Mouse (Mus musculus) cortical plate, adult 2 months (tissue): ENCODE data around the gene Olfr945. TPM values are rescaled to one million over a fixed set of nuclear protein-coding genes. Genes with fewer than 3 reads are reported as not detected.

Source experiments
- H3K27ac ChIP-seq: fragments of 200-500 bp; 2 replicates; pipeline ENCODE4 v1.5.1; 2012; ENCODE audit warnings: low read length, control low read depth, inconsistent platforms; ENCODE audit not compliant: insufficient read depth
- H3K4me1 ChIP-seq: fragments of 200-500 bp; 2 replicates; pipeline ENCODE4 v1.6.1; 2011; ENCODE audit warnings: low read length; ENCODE audit not compliant: control insufficient read depth, insufficient read depth
- H3K4me3 ChIP-seq: fragments of 200-500 bp; 2 replicates; pipeline ENCODE4 v1.5.1; 2011; ENCODE audit warnings: mild to moderate bottlenecking, low read length, control low read depth; ENCODE audit not compliant: insufficient read depth
- CTCF ChIP-seq: fragments of 200-500 bp; IDR thresholded peaks from 2 replicates; pipeline ENCODE4 v1.5.1; 2011; ENCODE audit warnings: mild to moderate bottlenecking, control low read depth, low read length; ENCODE audit not compliant: insufficient read depth; ENCODE audit errors: extremely low read depth
- POLR2A ChIP-seq: fragments of 200-500 bp; IDR thresholded peaks from 2 replicates; pipeline ENCODE4 v1.6.1; 2011; ENCODE audit warnings: mild to moderate bottlenecking, low read length, control low read depth; ENCODE audit not compliant: insufficient read depth; ENCODE audit errors: extremely low read depth
- polyA plus RNA-seq: library from polyadenylated mRNA; depleted of rRNA; stranded (reverse); fragments of >200 nt; gene quantifications from 2 replicates; pipeline ENCODE4 v1.2.3, GENCODE M21; 2012; rRNA removed

The Olfr945 gene
- not detected in 2 replicates for polyA plus RNA-seq

GRCm38 (mm10) chr9:39276718-39277117 is at the start of gene Olfr945:
Gene Olfr945 (minus strand): TSS chr9:39276818.
- Histone ChIP-seq H3K4me3 (no peak within 1 kb of the TSS), H3K4me1 (no peaks in the 10 kb centered on the region), H3K27ac (no peak within 1 kb of the TSS)
- TF ChIP-seq POLR2A (no peak), CTCF (no peak)

- H3K4me3 ChIP-seq: no peak within 1 kb of the TSS
- no peaks in the 10 kb centered on the region for H3K4me1 ChIP-seq
- TF ChIP-seq CTCF (no peak), POLR2A (no peak)
- no peak within 1 kb of the TSS for H3K27ac ChIP-seq
Measured at GRCm38 (mm10) chr9:39325945-39326344, 49.3 kb upstream of the Olfr945 start, which contains the start of gene Olfr948. Gene Olfr948 (minus strand): TSS chr9:39326045.

GRCm38 (mm10) chr9:39287136-39287535 is 10.5 kb upstream of the Olfr945 start:
- Histone ChIP-seq H3K27ac (no peak overlapping the region), H3K4me3 (no peak overlapping the region), H3K4me1 (no peaks in the 10 kb centered on the region)
- no peak for TF ChIP-seq POLR2A

GRCm38 (mm10) chr9:39249894-39250293 is 26.7 kb downstream of the Olfr945 start, which contains the start of gene Olfr1537:
Gene Olfr1537 (minus strand): TSS chr9:39249994.
- Histone ChIP-seq H3K27ac (no peak within 1 kb of the TSS), H3K4me1 (no peaks in the 10 kb centered on the region), H3K4me3 (no peak within 1 kb of the TSS)
- TF ChIP-seq POLR2A: no peak
- TF ChIP-seq CTCF: no peak

Other genes with a start within 250 kb of the Olfr945 start
- gene Olfr937, start 211.9 kb downstream of the Olfr945 start, polyA plus RNA-seq: not detected in 2 replicates
- not detected in 2 replicates for gene Olfr938, start 197.9 kb downstream of the Olfr945 start, polyA plus RNA-seq
- not detected in 2 replicates for gene Olfr27, start 148.7 kb downstream of the Olfr945 start, polyA plus RNA-seq
- gene Olfr943, start 110.5 kb downstream of the Olfr945 start, polyA plus RNA-seq: not detected in 2 replicates
- not detected in 2 replicates for gene Olfr944, start 74.9 kb downstream of the Olfr945 start, polyA plus RNA-seq
- gene Olfr1537, start 26.8 kb downstream of the Olfr945 start, polyA plus RNA-seq: not detected in 2 replicates
- not detected in 2 replicates for gene Olfr948, start 49.2 kb upstream of the Olfr945 start, polyA plus RNA-seq
- not detected in 2 replicates for gene Olfr951, start 110.6 kb upstream of the Olfr945 start, polyA plus RNA-seq
- gene Olfr952, start 150.3 kb upstream of the Olfr945 start, polyA plus RNA-seq: not detected in 2 replicates
- not detected in 2 replicates for gene Olfr954, start 179.9 kb upstream of the Olfr945 start, polyA plus RNA-seq
- not detected in 2 replicates for gene Olfr955, start 195.1 kb upstream of the Olfr945 start, polyA plus RNA-seq
- not detected in 2 replicates for gene Olfr44, start 217.2 kb upstream of the Olfr945 start, polyA plus RNA-seq
- gene Olfr957, start 239.0 kb upstream of the Olfr945 start, polyA plus RNA-seq: not detected in 2 replicates